Mouse (Mus musculus) frontal cortex, postnatal 14 days (tissue): ENCODE results near the gene Draxin.

Experiments
- DNase-seq, 2 experiments: peaks; one replicate each; pipeline ENCODE4 v3.0.0; 2022; ENCODE audit warnings: low spot score in 2 of 2

The Draxin gene

DNA sequence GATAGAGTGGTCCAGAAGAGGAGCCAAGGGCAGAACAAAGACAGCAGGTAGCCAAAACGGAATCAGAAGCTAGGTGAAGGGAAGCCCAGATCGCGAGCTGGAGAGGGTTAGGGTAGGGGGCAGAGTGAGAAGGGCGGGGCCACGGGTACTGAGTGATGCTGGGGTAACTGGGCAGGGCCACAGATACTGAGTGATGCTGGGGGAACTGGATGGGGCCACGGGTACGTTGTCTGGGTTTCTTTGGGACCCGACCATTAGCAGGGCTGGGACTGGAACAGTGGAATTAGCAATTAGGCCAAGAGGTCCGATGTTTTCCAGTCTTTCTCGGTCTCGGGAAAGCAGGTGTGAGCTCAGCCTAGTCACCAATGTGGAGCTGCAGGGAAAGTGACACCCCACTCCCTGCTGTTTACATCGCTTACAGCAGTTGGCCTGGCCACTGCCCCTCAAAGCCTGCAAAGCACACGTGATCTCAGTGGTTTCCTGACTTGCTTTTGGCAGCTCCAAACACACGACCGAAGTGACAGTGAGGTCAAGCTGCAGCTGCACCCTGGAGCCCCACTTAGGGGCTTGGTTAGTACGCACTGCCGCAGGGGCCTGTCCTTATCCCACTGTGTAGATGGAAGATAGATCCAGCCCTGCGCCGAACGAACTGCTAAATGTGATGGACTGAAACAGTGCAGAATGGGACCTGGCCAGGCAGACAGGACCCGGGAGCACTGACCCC lies 47.2 kb downstream of the Draxin start:
- no peak for DNase-seq

DNA sequence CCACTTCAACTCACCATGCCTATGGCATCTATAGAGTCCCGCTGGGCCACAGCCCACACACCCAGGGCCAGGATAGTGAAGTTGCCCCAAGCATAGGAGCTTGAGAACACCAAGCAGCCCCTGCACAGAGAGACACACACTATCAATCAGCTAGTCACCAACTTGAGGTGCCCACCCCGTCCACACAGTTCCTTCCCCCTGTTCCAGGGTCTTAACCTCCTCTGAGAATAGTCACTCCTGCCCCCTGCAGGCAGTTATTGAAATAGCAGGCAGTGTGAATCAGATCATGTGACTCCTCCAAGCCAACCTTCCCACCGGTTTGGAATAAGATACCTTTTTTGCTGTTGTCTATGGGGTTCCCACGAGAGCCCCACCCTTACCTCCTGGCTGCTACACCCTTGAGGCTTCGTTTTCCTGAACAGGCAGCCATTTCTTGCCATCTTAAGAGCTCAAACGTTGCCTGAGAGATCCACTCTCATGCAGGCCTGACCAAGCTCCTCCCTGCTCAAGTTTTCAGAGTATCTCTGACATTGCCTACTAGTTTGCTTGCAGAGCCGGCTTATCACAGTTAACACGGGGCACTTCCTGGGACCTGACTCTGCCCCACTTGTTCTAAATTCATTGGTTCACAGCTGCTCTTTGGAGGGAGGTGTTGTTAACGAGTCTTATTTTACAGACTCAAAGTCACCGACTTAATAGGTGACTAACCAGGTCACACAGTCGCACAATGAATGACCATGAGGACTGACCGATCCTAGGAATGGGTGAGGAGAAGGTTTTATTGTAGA lies 48.0 kb downstream of the Draxin start:
- DNase-seq: no peak

DNA sequence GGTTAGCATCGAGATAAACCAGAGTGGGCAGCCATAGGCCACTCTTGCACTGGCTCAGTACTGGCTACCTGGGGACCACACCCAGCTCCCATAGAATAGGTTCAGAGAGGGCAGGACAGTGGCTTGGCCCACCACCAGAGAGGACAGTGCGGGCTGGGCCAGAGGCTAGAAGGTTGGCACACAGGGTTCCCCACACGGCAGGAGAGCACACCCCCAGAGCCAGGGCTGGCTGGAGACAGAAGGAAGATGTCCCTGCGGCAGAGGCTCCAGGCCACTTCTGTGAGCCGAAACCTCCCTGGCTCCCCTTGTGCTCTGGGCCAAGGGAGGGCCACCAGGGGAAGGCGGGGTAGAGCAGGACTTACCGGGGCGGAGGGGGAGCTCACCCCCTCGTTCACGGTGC lies 49.3 kb downstream of the Draxin start:
- DNase-seq: no peak

DNA sequence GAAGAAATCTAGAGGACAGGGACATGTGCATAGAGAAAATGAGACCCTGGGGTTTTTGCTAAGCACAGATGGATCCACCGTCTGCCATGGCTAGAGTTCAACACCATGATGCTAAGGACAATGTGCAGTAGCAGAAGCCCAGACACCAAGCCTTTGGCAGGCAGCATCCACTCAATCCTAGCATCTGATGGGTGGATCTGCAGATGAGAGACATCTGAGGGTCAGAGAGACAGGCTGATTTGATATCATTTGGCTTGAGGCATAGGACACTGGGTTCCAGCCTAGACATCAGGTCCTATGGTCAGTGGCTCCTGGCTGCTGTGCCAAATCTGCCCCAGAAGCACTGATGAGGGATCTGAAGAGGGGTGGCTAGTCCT lies 49.9 kb downstream of the Draxin start:
- no peak for DNase-seq

DNA sequence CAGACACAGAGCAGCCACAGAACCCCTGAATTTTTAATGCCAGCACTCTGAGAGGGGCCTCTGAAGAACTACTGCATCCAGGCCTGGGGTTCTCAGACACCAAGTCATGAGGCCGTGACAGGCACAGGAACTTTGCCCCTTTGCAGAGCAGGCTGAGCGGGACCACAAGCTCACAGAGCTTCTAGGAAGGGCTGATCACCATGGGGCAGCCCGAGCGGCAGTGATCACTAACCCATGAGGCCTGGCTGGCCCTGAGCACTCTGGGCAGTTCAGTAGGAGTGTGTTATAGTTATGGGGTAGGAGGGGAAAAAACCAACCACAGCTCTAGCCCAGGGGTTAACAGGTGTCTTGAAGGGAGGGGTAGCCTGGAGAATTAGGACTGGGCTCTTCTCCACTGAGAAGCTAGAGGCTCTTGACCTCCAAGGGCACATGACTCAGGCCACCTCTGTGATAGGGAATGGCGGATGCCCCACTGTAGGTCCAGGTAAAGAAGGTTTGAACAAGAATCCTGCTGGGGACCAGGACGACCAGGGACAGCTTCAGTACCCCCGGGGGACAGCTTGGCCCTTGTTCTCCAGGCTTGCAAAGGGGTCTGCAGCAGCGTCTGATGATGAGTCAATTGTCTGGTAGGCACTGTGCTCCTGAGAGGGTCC lies 50.4 kb downstream of the Draxin start:
- DNase-seq: no peak

DNA sequence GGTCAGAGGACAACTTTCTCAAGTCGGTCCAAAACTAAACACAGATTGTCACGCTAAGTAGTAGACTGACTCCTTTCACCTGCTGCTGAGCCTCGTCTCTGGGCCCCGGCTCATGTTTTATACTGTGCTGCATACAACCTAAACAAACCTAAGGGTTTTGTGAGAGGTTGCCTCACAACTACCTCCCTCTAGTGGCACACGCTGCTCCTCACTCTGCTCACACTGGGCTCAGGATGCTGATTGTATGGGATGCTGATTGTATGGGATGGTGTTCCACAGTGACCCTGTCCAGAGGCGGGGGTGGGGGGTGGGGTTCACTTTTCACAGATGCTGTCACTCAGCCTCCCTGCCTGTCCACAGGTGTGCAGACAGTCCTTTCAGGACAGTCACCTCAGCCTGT lies 51.3 kb downstream of the Draxin start:
- DNase-seq: no peak

DNA sequence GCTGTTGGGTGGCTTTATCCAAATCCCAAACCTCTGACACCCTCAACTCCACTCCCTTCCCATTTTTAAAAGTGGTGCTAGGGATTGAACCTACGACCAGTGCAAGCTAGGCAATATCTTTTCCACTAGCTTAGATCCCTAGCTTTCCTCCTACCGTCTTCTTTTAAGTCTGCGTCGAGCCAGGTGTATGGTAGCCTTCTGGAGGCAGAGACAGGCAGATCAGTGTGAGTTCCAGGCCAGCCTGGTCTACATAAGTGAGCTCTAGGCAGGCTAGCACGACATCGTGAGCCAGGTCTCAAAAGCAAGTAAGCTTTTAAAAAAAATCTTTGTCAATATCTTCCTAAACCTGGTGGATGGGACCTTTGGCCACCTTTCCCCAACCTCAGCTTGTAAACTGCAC lies 54.6 kb downstream of the Draxin start:
- no peak for DNase-seq

DNA sequence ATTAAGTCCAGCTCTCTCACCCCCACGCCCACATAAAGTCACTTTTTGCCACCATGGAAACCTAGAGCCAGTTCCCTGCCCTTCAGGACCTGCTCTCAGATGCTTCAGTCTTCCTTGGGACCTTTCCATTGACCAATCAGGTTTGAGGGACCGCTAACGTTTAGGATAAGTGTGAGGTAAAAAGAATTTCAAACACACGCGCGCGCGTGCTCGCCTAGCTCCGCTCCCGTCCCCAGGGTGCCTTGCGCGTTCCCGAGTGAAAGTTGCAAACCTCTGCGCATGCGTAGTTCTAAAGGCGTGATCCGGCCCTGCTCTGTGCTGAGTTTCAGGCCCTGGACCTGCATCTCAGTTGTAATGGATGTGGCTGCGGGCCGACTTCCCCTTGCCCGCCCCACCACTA lies 55.2 kb downstream of the Draxin start:
- DNase-seq: peak; percentile 53 to 54

DNA sequence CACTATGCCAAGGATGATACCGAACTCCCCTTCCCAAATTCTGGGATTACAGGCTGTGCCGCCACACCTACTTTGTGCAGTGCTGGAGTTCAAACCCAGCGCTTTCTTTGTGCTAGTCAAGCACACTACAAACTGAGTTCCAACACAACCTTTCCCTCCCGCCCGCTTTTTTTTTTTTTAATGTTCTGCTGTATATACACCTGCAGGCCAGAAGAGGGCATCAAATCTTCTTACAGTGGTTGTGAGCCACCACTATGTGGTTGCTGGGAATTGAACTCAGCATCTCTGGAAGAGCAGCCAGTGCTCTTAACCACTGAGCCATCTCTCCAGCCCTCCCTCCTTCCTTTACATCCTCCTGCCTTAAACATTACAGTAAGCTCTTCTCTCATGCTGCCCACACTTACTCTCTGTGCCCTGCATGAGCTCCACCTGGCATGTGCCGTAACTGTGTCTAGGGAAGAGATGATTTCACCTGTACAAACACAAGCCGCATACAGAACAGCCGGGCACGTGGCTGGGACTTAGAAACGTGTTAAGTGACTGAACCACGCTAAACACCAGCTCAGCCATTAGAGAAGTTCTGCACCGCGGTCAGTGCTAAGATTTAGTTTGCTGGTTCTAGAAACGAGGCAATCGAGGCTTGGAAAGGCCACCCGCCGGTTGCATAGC lies 55.8 kb downstream of the Draxin start:
- DNase-seq: no peak

DNA sequence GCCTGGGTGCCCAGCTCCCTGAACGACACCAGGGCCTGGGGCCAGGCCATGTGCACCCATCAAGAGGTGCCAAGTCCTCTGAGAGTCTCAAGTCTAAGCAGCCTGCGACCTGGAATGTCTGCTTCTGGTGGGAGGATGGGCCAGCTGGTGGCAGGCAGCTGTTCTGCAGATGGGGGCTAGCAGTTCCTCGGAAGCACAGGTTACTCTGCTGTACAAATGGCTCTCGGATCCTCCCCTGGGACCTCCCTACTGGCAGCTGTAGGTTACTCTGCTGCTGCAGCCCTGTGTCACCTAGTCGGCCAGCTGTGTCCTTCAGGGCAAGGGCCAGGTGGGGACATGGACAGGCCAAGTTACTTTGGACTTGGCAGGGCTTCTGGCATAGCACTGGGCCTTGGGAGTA lies 59.0 kb downstream of the Draxin start:
- no peak for DNase-seq

DNA sequence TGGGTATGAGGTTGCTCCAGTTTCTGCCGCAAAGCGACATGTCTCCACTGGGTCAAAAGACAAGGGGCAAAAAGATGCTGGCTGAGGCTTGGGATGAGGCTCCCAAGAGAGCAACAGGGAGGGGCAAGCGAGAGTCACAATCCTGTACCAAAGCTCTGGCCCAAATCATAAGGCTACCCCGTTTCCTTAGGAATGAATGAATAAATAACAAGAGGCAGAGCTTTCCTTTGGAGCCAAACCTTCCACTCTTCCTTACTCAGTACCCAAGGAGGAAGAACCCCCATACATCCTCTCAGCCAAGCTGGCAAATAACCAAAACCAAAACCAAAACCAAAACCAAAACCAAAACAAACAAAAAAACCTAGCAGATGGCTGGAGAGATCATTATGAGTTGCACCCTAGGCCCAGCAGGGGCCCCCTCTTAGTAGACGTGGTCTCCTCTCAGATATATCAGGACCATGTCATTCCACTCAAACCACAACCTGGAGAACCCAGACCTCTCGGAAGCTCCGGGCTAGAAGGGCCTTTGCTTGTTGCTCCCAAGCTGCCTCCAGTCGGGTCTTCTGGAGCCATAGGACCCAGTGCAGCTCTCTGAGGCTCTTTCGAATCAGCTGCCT lies 60.8 kb downstream of the Draxin start:
- DNase-seq: no peak

DNA sequence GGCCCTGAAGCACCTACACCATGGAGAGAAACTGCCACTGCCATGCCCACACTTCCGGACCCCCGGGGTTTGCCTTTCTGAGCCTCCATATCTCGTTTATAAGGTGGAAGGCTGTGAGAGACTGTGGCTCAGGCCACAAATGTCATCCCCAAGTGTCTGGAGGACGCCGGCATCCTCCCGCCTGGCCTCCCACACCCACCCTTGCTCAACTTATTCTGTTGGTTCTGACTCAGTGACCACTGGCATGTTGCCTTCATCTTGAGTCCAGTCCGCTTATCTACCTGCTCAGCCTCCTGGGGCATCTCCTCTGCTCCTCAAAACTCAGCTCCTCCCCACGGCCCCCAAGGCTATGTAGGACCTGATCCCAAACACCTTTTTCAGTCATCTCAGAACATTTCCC lies 63.2 kb downstream of the Draxin start:
- DNase-seq: no peak

DNA sequence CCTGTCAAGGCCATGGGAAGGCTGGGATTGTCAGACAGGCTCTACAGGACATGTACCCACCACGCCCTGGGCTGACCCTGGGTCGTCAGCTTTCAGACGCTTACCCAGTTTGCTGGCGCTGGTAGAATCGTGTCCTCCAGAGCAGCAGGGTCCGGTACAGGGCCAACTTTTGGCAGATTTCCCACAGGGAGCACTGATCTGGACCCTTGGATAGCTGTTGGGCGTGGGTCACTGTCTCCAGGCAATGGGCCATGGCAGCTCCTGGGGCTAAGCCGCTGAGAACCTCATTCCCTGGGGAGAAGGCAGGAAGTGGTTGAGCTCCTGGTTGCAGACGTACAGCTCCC lies 64.1 kb downstream of the Draxin start:
- DNase-seq: no peak

DNA sequence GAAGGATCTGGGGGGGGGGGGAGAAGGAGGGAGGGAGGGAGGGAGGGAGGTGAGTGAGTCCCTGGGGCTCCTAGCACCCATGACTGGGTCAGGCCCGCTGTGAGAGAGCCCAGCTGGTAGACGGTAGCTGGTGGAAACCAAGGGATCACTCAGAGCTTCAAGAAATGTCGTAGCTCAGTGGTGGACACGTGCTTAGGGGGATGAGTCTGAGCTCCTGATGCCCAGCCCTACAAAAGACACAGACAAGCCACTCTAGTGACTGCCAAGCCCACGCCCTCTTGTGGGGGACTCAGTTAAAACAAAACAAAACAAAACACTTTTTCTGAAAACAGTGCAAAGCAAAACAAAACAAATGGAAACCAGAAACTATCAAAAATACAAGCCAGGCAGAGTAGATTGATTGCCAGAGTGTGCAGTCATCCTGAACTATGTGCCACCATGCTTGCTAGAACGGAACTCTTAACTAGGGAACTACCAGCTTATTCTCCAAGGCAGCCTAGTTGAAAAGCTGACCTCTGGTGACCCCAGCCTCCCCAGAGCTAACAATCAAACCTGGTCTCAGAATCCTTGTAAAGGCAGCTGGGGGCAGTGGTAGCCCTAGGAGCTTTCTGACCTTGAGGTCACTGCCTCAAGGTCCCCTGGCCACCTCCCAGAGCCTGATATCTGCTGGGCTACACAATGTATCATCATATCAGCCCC lies 64.6 kb downstream of the Draxin start:
- no peak for DNase-seq

DNA sequence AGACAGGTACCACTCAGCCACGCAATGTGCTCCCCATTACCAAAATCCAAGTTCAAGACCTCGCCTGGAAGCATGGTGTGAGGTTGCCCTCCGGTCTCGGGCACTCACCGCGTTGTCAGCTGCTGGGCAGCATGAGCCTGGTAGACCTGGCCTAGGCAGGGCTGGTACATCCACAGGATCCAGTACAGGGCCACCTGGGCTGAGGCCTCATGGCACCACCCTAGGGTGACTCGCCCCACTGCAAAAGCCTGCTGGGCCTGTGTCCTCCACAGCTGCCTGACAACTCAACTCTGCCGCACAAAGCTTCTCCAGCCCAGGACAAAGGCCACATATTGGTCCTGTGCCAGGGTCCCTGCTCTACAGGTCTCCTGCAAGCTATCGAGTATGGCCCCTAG lies 69.4 kb downstream of the Draxin start:
- DNase-seq: no peak

DNA sequence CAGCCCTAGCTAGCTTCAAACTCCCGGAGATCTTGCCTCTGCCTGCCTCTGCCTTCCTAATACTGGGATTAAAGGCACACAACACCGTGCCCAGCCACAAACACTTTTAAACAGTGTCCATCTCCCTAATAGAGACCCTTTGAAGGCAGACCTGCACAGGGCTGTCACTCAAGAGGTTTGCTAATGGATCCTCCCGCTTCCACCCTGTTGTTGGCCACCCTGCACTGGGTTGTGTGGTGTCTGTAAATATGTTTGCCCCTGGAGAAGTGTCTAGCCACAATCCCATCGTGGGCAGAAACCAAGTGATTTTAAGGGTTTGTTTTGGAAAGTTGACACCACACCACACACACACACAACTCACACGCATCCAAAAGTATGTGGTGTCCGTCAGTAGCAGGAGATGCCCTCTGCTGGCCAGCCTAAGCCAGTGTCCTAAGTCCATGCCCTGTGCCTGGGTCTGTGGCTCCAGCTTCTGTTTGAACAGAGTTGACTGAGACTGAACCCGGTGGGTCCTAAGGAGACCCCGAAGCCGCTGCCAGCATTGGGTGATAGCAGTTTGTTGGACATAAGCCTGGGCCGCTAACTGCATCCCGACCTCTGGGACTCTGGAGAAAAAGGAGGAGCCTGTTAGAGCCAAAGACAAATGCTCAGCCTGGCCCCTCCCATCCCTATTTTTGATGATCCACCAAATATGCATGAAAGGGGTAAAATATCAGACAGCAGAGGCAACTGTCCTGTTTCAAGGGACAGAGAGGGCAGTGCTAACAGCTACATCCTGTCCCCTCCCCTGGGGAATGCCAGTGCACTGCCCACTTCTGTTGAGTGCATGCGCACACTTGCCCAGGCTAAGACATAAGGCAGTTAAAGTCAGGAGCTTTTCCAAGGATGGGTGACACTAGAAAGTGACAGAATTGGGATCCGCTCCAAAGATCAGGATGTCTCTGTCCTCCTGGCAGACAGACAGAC lies 70.1 kb downstream of the Draxin start:
- no peak for DNase-seq

DNA sequence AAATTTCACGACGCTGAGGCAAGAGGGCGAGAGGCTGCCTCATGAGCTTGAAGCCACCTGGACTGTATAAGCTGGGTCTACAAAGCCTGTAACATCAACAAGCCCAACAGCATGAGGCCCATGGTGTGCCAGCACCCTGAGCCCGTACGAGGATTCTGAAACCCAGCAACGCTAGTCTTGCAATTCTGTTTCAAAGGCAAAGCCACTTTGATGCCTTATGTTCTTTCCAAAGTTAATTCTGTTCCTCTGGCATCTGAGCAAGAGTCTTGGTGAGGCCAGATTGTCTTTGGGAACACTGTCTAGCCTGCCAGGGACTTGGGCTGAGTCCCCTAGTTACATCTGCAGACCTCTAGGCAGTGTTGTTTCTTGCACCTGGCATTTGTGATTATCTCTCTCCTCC lies 71.5 kb downstream of the Draxin start:
- no peak for DNase-seq

DNA sequence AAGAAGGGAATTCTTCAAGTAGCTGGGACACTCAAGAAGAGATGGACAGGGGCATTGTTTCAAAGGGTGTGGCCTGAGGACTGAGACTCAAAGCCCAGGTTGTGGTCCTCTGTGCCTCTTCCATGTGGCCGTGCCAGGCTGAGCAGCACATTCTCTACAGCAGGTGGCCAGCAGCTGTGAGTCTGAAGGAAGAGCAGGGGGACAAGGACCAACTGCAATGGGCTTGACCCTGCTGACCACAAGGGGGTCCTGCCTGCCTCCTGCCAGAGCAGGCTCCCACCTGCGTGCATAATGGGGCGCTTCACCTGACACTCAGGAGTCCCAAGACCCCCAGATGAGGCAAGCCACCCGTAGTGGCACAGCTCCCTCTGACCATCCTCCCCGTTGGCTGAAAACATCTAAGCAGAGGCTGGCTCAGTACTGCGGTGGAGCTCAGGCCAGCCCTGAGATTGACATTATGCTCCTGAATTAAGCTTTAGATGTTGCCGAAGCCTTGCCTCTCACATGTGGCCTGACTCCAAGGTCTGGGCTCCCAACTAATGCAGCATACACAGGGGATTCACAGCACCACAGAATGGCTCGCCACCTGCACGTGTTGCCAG lies 72.2 kb downstream of the Draxin start:
- DNase-seq: no peak

DNA sequence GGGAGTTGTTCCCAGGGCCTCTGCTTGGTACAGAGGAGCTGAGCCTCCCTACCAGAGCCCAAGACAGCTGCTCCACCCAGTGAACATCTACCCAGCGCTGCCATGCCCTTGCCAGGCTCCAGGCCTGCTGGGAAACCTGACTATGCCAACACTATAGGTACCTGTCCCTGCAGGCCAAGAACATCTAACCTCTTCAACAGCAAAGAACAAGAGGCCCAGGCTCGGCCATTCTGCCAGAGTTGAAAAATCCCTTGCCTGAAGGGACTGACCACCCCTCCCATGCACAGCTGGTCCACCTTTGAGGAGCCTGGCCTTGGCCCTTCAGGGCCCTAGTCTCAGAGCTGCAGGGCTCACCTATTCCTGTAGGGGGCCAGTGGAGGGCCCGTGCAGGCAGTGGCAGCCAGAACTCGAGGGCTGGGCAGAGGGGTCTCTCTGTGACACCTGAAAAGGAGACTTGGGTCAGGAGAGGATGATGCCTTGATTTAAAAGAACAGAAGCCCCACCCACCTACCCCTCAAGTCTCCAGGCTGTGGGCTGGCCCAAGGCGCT lies 72.8 kb downstream of the Draxin start:
- DNase-seq: no peak

DNA sequence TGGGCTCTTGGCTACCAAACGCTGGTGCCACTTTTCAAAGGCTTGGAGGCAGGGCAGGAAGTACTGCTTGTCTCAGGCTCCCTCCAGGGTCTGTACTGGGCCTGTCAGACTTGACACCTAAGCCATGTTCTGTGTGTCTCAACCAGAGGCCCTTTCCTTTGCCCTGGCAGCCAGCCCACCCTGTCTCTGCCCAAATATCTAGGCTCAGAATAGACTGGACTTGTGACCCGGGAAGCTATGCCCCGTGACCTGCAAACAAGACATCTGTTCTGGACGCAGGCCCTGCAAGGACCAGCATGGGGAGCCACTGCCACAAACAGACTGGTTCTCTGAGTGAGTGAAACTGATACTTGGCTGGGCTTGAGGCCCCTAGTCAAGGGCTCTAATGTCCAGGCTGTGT lies 73.7 kb downstream of the Draxin start:
- no peak for DNase-seq
